Mouse (Mus musculus): Measurements from ENCODE around the gene Tmem108. TPM values are rescaled to one million over a fixed set of nuclear protein-coding genes. Genes with fewer than 3 reads are reported as not detected.
A peak's percentile ranks its signal among the peaks of the same experiment; 100 is the strongest.

The Tmem108 gene
- total and polyA plus RNA-seq, 2 experiments from 2014 or later = 24.8 to 25.2 TPM

- TF ChIP-seq CTCF (IDR thresholded peaks at IDR 0.05) = no peak
- DNase-seq (ENCODE audit: low spot score) = no peak
- no peak for ATAC-seq (ENCODE audit: low FRiP score)
- H3K36me3 ChIP-seq (ENCODE audit: insufficient read depth, low read length) = no peaks in the 10 kb centered on the region
- WGBS = 66% methylated on average over 3 of the region's 3 CpGs
- H3K9ac ChIP-seq (replicated peaks; ENCODE audit: low read length, poor library complexity, severe bottlenecking) = no peak overlapping the region
- H3K4me1 ChIP-seq (ENCODE audit: insufficient read depth, low read length) = peaks cover 7% of the 10 kb centered on the region; the same call in 1 of the 2 replicates
- H3K27me3 ChIP-seq (ENCODE audit: insufficient read depth, low read length) = no peaks in the 10 kb centered on the region
- H3K4me3 ChIP-seq (ENCODE audit: low read depth, low read length) = no peak overlapping the region
- H3K27ac ChIP-seq (ENCODE audit: low read depth, low read length) = no peak overlapping the region
- no peaks in the 10 kb centered on the region for H3K9me3 ChIP-seq (ENCODE audit: low read length)
- H3K4me2 ChIP-seq (ENCODE audit: low read depth, low read length, poor library complexity, severe bottlenecking) = no peak overlapping the region
Observed at GRCm38 (mm10) chr9:103690446-103690845, 71.2 kb downstream of the Tmem108 start.

GRCm38 (mm10) chr9:103689697-103690096, 71.9 kb downstream of the Tmem108 start:
- Histone ChIP-seq H3K27me3 (ENCODE audit: insufficient read depth, low read length) (no peaks in the 10 kb centered on the region), H3K4me2 (ENCODE audit: low read depth, low read length, poor library complexity, severe bottlenecking) (no peak overlapping the region), H3K4me3 (ENCODE audit: low read depth, low read length) (no peak overlapping the region), H3K9me3 (ENCODE audit: low read length) (no peaks in the 10 kb centered on the region), H3K36me3 (ENCODE audit: insufficient read depth, low read length) (no peaks in the 10 kb centered on the region), H3K27ac (ENCODE audit: low read depth, low read length) (no peak overlapping the region), H3K9ac (replicated peaks; ENCODE audit: low read length, poor library complexity, severe bottlenecking) (no peak overlapping the region), H3K4me1 (ENCODE audit: insufficient read depth, low read length) (peaks cover 7% of the 10 kb centered on the region; the same call in 1 of the 2 replicates)
- no peak for DNase-seq (ENCODE audit: low spot score)
- no peak for ATAC-seq (ENCODE audit: low FRiP score)
- no peak for TF ChIP-seq CTCF (IDR thresholded peaks at IDR 0.05)
- 81% methylated on average over 7 of the region's 7 CpGs for WGBS

DNA sequence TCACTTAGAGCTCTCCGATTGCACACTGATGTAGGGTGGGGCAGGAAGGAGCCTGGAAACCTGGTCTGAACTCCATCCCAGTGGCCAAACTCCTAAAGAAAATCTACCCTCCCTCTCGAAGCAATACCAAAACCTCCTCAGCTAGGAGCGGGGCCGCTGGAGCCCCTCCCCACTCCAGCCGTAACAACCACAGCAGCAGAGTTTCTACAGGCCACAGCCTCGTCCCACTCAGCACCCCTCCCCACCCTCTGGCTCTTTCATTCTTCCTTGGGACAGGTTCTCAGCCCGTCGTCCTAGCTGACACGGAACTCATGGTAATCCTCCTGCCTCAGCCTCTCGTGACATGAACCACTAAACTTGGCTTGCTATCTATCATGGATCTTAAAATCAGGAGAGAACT, 72.6 kb downstream of the Tmem108 start:
- Histone ChIP-seq H3K4me3 (ENCODE audit: low read depth, low read length) (no peak overlapping the region), H3K4me1 (ENCODE audit: insufficient read depth, low read length) (peaks cover 7% of the 10 kb centered on the region; the same call in 1 of the 2 replicates), H3K36me3 (ENCODE audit: insufficient read depth, low read length) (no peaks in the 10 kb centered on the region), H3K4me2 (ENCODE audit: low read depth, low read length, poor library complexity, severe bottlenecking) (no peak overlapping the region), H3K9me3 (ENCODE audit: low read length) (no peaks in the 10 kb centered on the region), H3K9ac (replicated peaks; ENCODE audit: low read length, poor library complexity, severe bottlenecking) (no peak overlapping the region), H3K27me3 (ENCODE audit: insufficient read depth, low read length) (no peaks in the 10 kb centered on the region), H3K27ac (ENCODE audit: low read depth, low read length) (no peak overlapping the region)
- TF ChIP-seq CTCF (IDR thresholded peaks at IDR 0.05) = no peak
- DNase-seq (ENCODE audit: low spot score) = no peak
- no peak for ATAC-seq (ENCODE audit: low FRiP score)
- 87% methylated on average over 10 of the region's 10 CpGs for WGBS

DNA sequence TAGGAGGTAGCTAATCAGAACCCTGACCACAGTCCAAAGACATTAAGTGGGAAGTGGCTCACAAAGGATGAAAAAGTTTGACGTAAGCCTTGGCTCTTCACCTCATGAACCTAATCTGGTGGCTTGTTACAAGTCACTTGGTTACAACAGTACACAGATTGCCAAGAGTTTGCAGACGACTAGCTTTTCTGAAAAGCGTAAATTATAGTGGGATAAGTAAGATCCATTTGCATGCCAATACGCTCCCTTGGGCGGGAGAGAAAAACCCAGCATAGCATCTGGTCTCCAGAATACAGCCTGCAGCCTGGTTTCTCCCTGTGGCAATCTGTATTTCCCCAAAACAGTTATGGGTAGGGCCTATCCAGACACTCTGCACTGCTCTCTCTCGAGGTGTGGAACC, 74.5 kb downstream of the Tmem108 start:
- peaks cover 7% of the 10 kb centered on the region; the same call in 1 of the 2 replicates for H3K4me1 ChIP-seq (ENCODE audit: insufficient read depth, low read length)
- no peaks in the 10 kb centered on the region for H3K9me3 ChIP-seq (ENCODE audit: low read length)
- no peaks in the 10 kb centered on the region for H3K36me3 ChIP-seq (ENCODE audit: insufficient read depth, low read length)
- DNase-seq (ENCODE audit: low spot score) (peak; percentile 76), ATAC-seq (ENCODE audit: low FRiP score) (no peak)
- WGBS = 38% methylated on average over 6 of the region's 6 CpGs
- H3K27me3 ChIP-seq (ENCODE audit: insufficient read depth, low read length) = no peaks in the 10 kb centered on the region
- no peak overlapping the region for H3K4me2 ChIP-seq (ENCODE audit: low read depth, low read length, poor library complexity, severe bottlenecking)
- no peak for TF ChIP-seq CTCF (IDR thresholded peaks at IDR 0.05)
- H3K9ac ChIP-seq (replicated peaks; ENCODE audit: low read length, poor library complexity, severe bottlenecking) = no peak overlapping the region
- H3K27ac ChIP-seq (ENCODE audit: low read depth, low read length) = no peak overlapping the region
- no peak overlapping the region for H3K4me3 ChIP-seq (ENCODE audit: low read depth, low read length)

- H3K9ac ChIP-seq (replicated peaks; ENCODE audit: low read length, poor library complexity, severe bottlenecking) = no peak overlapping the region
- H3K4me3 ChIP-seq (ENCODE audit: low read depth, low read length) = no peak overlapping the region
- H3K27me3 ChIP-seq (ENCODE audit: insufficient read depth, low read length) = no peaks in the 10 kb centered on the region
- H3K36me3 ChIP-seq (ENCODE audit: insufficient read depth, low read length) = no peaks in the 10 kb centered on the region
- TF ChIP-seq CTCF (IDR thresholded peaks at IDR 0.05) = no peak
- H3K4me1 ChIP-seq (ENCODE audit: insufficient read depth, low read length) = 0 out of 2 replicates have a peak, but pooled peaks cover under 1% of the 10 kb centered on the region
- WGBS = 64% methylated on average over 4 of the region's 4 CpGs
- DNase-seq (ENCODE audit: low spot score) (no peak), ATAC-seq (ENCODE audit: low FRiP score) (no peak)
- no peak overlapping the region for H3K27ac ChIP-seq (ENCODE audit: low read depth, low read length)
- no peak overlapping the region for H3K4me2 ChIP-seq (ENCODE audit: low read depth, low read length, poor library complexity, severe bottlenecking)
- H3K9me3 ChIP-seq (ENCODE audit: low read length) = no peaks in the 10 kb centered on the region
Observed at GRCm38 (mm10) chr9:103681741-103682330, 79.8 kb downstream of the Tmem108 start.

DNA sequence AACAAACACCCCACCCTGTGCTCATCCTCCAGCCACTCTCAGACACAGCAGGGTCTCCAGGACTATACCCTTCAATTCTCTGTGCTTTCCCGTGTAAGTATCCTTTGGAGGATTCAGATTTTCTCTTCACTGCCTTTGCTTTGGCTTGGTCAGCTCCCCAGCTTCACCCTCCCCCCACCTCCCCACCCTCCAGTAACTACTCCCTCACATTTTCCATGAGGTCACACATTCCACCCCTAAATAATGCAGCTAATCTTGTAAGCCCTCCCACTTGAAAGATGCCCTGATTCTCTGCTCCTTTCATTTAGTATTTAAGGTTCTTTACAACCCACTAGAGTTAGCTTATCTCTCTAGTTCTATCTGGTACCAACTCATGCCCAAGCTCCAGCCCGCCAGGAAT, 82.4 kb downstream of the Tmem108 start:
- Histone ChIP-seq H3K4me1 (ENCODE audit: insufficient read depth, low read length) (no peaks in the 10 kb centered on the region), H3K9me3 (ENCODE audit: low read length) (no peaks in the 10 kb centered on the region), H3K9ac (replicated peaks; ENCODE audit: low read length, poor library complexity, severe bottlenecking) (no peak overlapping the region), H3K4me2 (ENCODE audit: low read depth, low read length, poor library complexity, severe bottlenecking) (no peak overlapping the region), H3K4me3 (ENCODE audit: low read depth, low read length) (no peak overlapping the region), H3K36me3 (ENCODE audit: insufficient read depth, low read length) (no peaks in the 10 kb centered on the region), H3K27ac (ENCODE audit: low read depth, low read length) (no peak overlapping the region), H3K27me3 (ENCODE audit: insufficient read depth, low read length) (no peaks in the 10 kb centered on the region)
- no peak for TF ChIP-seq CTCF (IDR thresholded peaks at IDR 0.05)
- DNase-seq (ENCODE audit: low spot score) = no peak
- ATAC-seq (ENCODE audit: low FRiP score) = no peak
- 40% methylated on average over 2 of the region's 2 CpGs for WGBS

All from midbrain, postnatal 0 days (tissue).